Mouse (Mus musculus) megakaryocyte-erythroid progenitor cell, adult 5 weeks (primary cell): ENCODE measurements around the gene Tra2a. TPM values are rescaled to one million over a fixed set of nuclear protein-coding genes. Genes with fewer than 3 reads are reported as not detected.

ENCODE experiments used
- polyA plus RNA-seq: library from polyadenylated mRNA; stranded (reverse); fragments of >175 nt; gene quantifications from 2 replicates; pipeline ENCODE4 v1.2.3, GENCODE M21; 2012

The Tra2a gene
- 34.8 and 46.3 TPM in 2 replicates for polyA plus RNA-seq

GRCm38 (mm10) chr6:49263847-49264243, at the start of gene Tra2a:
Gene Tra2a (minus strand): TSS chr6:49264033.

GRCm38 (mm10) chr6:49214928-49215747, 48.7 kb downstream of the Tra2a start, which contains the start of gene Igf2bp3:
Gene Igf2bp3 (minus strand): TSS chr6:49214957.

Other genes with a start within 250 kb of the Tra2a start
- 0.24 and 0.41 TPM in 2 replicates for gene Gpnmb, start 227.5 kb downstream of the Tra2a start, polyA plus RNA-seq
- 26.0 and 28.6 TPM in 2 replicates for gene Malsu1, start 190.2 kb downstream of the Tra2a start, polyA plus RNA-seq
- 0.18 and 0.26 TPM in 2 replicates for gene Igf2bp3, start 49.1 kb downstream of the Tra2a start, polyA plus RNA-seq
- 0.80 and 1.4 TPM in 2 replicates for gene Ccdc126, start 55.2 kb upstream of the Tra2a start, polyA plus RNA-seq
- gene Fam221a, start 103.7 kb upstream of the Tra2a start, polyA plus RNA-seq, result 1.5 and 1.7 TPM in 2 replicates
- gene Stk31, start 131.6 kb upstream of the Tra2a start, polyA plus RNA-seq, result not detected in 2 replicates